Mouse (Mus musculus) lung, postnatal 0 days (tissue): ENCODE measurements around the gene Jam3. TPM values are rescaled to one million over a fixed set of nuclear protein-coding genes. Genes with fewer than 3 reads are reported as not detected.

ENCODE experiments used
- ATAC-seq: fragments of 200-750 bp; cut with Nextera tagmentation; 2 replicates; pipeline ENCODE4 v1.8.0; 2017; ENCODE audit warnings: moderate library complexity
- DNase-seq: peaks from one replicate; pipeline ENCODE4 v3.0.0-alpha.2; 2016; ENCODE audit warnings: low spot score
- H3K27ac ChIP-seq: fragments of 300-500 bp; sonication (generic); 2 replicates; pipeline ENCODE4 v1.5.1; 2014; ENCODE audit warnings: antibody characterized with exemption, mild to moderate bottlenecking, low read length, mixed read lengths
- H3K27me3 ChIP-seq: fragments of 300-500 bp; sonication (generic); replicated peaks from 2 replicates; pipeline ENCODE4 v1.6.1; 2014; ENCODE audit warnings: low read length, mixed read lengths; ENCODE audit not compliant: insufficient read depth
- H3K36me3 ChIP-seq: fragments of 300-500 bp; sonication (generic); 2 replicates; pipeline ENCODE4 v1.6.1; 2014; ENCODE audit warnings: low read length, mixed read lengths; ENCODE audit not compliant: insufficient read depth
- H3K4me1 ChIP-seq: fragments of 300-500 bp; sonication (generic); 2 replicates; pipeline ENCODE4 v1.6.1; 2014; ENCODE audit warnings: antibody characterized with exemption, low read depth, low read length, mixed read lengths; ENCODE audit not compliant: insufficient read depth
- H3K4me2 ChIP-seq: fragments of 300-500 bp; sonication (generic); replicated peaks from 2 replicates; pipeline ENCODE4 v1.6.1; 2014; ENCODE audit warnings: low read depth, mild to moderate bottlenecking, low read length, moderate library complexity, mixed read lengths
- H3K4me3 ChIP-seq: fragments of 300-500 bp; sonication (generic); 2 replicates; pipeline ENCODE4 v1.5.1; 2014; ENCODE audit warnings: low read depth, low read length
- H3K9ac ChIP-seq: fragments of 300-500 bp; sonication (generic); replicated peaks from 2 replicates; pipeline ENCODE4 v1.6.1; 2014; ENCODE audit warnings: low read depth, mild to moderate bottlenecking
- H3K9me3 ChIP-seq: fragments of 300-500 bp; sonication (generic); 2 replicates; pipeline ENCODE4 v1.6.1; 2016; ENCODE audit warnings: low read length, mixed read lengths
- CTCF ChIP-seq: IDR thresholded peaks from 2 replicates; pipeline ENCODE4 v1.5.1; 2016; ENCODE audit warnings: antibody characterized with exemption, mild to moderate bottlenecking
- EP300 ChIP-seq: IDR thresholded peaks from 2 replicates; pipeline ENCODE4 v1.6.1; 2016; ENCODE audit warnings: antibody characterized with exemption, mild to moderate bottlenecking, control low read depth
- WGBS: fragments of 180-500 bp; shearing (Covaris S2); extraction: QIAGEN DNeasy Blood & Tissue Kit; methylation state at CpG from one replicate; pipeline ENCODE4 v1.1.7; 2014; 5-methylcytosine and 5-hydroxymethylcytosine counted together
- polyA plus RNA-seq: library from polyadenylated mRNA; unstranded; fragments of >200 nt; fragmentation: Nextera tagmentation; extraction: Ambion mirVana; gene quantifications from 2 replicates; pipeline ENCODE4 v1.2.1, GENCODE M21; 2015

Gene Jam3
- 18.9 and 20.4 TPM in 2 replicates for polyA plus RNA-seq

GRCm38 (mm10) chr9:27154763-27155530 lies at the start of gene Jam3:
Gene Jam3 (minus strand): TSS chr9:27155421.
- TF ChIP-seq EP300 (no peak), CTCF (peak; percentile 17; the same call in 1 of the 2 replicates)
- Histone ChIP-seq H3K27ac (peak within 1 kb of the TSS; percentile 11; the same call in 1 of the 2 replicates), H3K4me1 (no peaks in the 10 kb centered on the region), H3K4me2 (peak within 1 kb of the TSS; percentile 60), H3K4me3 (peak within 1 kb of the TSS; percentile 51), H3K9me3 (no peaks in the 10 kb centered on the region), H3K27me3 (no peaks in the 10 kb centered on the region), H3K36me3 (no peaks in the 10 kb centered on the region), H3K9ac (no peak within 1 kb of the TSS; the same call in 1 of the 2 replicates)
- DNase-seq (peak; percentile 89), ATAC-seq (peak; percentile 97)
- 1% methylated on average over 56 of the region's 58 CpGs for WGBS

- TF ChIP-seq EP300 (no peak), CTCF (no peak)
- no peak for ATAC-seq
- H3K27me3 ChIP-seq = no peaks in the 10 kb centered on the region
- H3K27ac ChIP-seq = no peak overlapping the region
- H3K4me1 ChIP-seq = no peaks in the 10 kb centered on the region
- 77% methylated on average over 6 of the region's 6 CpGs for WGBS
- no peak overlapping the region for H3K9ac ChIP-seq
- no peak overlapping the region for H3K4me2 ChIP-seq
- H3K36me3 ChIP-seq = no peaks in the 10 kb centered on the region
- no peaks in the 10 kb centered on the region for H3K9me3 ChIP-seq
- H3K4me3 ChIP-seq = no peak overlapping the region
- no peak for DNase-seq
These were observed 49.0 kb upstream of the Jam3 start for GRCm38 (mm10) chr9:27204201-27204600.

- Histone ChIP-seq H3K36me3 (no peaks in the 10 kb centered on the region), H3K27ac (no peak overlapping the region), H3K4me1 (no peaks in the 10 kb centered on the region), H3K4me2 (no peak overlapping the region), H3K9ac (no peak overlapping the region), H3K9me3 (no peaks in the 10 kb centered on the region), H3K27me3 (no peaks in the 10 kb centered on the region), H3K4me3 (no peak overlapping the region)
- TF ChIP-seq EP300 (no peak), CTCF (no peak)
- DNase-seq = no peak
- ATAC-seq = peak; percentile 48; the same call in 1 of the 2 replicates
- WGBS = 28% methylated on average over 2 of the region's 2 CpGs
These were observed 47.9 kb upstream of the Jam3 start for GRCm38 (mm10) chr9:27203134-27203533.

- Histone ChIP-seq H3K4me3 (no peak overlapping the region), H3K36me3 (no peaks in the 10 kb centered on the region), H3K27me3 (no peaks in the 10 kb centered on the region), H3K9ac (no peak overlapping the region), H3K9me3 (no peaks in the 10 kb centered on the region), H3K4me1 (no peaks in the 10 kb centered on the region), H3K4me2 (no peak overlapping the region), H3K27ac (no peak overlapping the region)
- WGBS = 71% methylated on average over 8 of the region's 8 CpGs
- TF ChIP-seq CTCF (no peak), EP300 (no peak)
- no peak for DNase-seq
- ATAC-seq = no peak
These were observed 46.4 kb upstream of the Jam3 start for GRCm38 (mm10) chr9:27201472-27202219.

GRCm38 (mm10) chr9:27193592-27194080 lies 38.4 kb upstream of the Jam3 start:
- Histone ChIP-seq H3K4me3 (no peak overlapping the region), H3K9ac (no peak overlapping the region), H3K9me3 (no peaks in the 10 kb centered on the region), H3K36me3 (no peaks in the 10 kb centered on the region), H3K4me1 (peaks cover 12% of the 10 kb centered on the region), H3K27ac (no peak overlapping the region), H3K27me3 (no peaks in the 10 kb centered on the region), H3K4me2 (no peak overlapping the region)
- no peak for TF ChIP-seq EP300
- TF ChIP-seq CTCF = no peak
- ATAC-seq = no peak
- WGBS = 62% methylated on average over 4 of the region's 6 CpGs
- no peak for DNase-seq
